Mouse (Mus musculus): ENCODE results near the gene Capzb.

DNA sequence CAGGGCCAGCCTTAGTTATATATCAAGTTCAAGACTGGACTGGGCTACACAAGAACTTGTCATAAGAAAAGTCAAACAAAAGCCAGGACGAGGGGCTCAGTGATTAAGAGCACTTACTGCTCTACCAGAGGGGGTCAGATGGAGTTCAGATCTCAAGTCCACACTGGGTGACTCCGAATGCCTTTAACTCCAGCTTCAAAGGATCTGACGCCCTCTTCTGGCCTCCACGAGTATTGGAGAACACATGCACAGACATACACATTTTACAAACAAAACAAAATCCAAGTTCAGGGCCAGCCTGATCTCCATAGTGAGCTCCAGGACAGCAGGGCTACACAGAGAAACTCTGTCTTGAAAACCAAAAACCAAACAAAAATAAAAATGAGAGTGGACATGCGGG is 13.1 kb downstream of the Capzb start:
- TF ChIP-seq CTCF (IDR thresholded peaks at IDR 0.05) (peak; percentile 74), EP300 (IDR thresholded peaks at IDR 0.05) (no peak)

All from lung, postnatal 0 days (tissue).